Mouse (Mus musculus) forebrain, embryonic 14.5 days (tissue): Measurements from ENCODE around the gene Akap13. TPM values are rescaled to one million over a fixed set of nuclear protein-coding genes. Genes with fewer than 3 reads are reported as not detected.

Experiments
- ATAC-seq: fragments of 200-750 bp; cut with Nextera tagmentation; 2 replicates; pipeline ENCODE4 v1.8.0; 2017; ENCODE audit warnings: mild to moderate bottlenecking, moderate library complexity
- DNase-seq: peaks from one replicate; pipeline ENCODE4 v3.0.0-alpha.2; 2015; ENCODE audit warnings: low spot score
- H3K27ac ChIP-seq: fragments of 300-500 bp; sonication (generic); 2 replicates; pipeline ENCODE4 v1.5.1; 2014; ENCODE audit warnings: low read depth, mild to moderate bottlenecking, control low read depth, low read length, moderate library complexity
- H3K27me3 ChIP-seq: fragments of 300-500 bp; sonication (generic); replicated peaks from 2 replicates; pipeline ENCODE4 v1.6.1; 2014; ENCODE audit warnings: low read length, control low read depth, mixed read lengths; ENCODE audit not compliant: control insufficient read depth, insufficient read depth
- H3K36me3 ChIP-seq: fragments of 300-500 bp; sonication (generic); 2 replicates; pipeline ENCODE4 v1.6.1; 2014; ENCODE audit warnings: low read length, control low read depth; ENCODE audit not compliant: control insufficient read depth, insufficient read depth
- H3K4me1 ChIP-seq: fragments of 300-500 bp; sonication (generic); 2 replicates; pipeline ENCODE4 v1.6.1; 2014; ENCODE audit warnings: antibody characterized with exemption, low read length, control low read depth; ENCODE audit not compliant: control insufficient read depth, insufficient read depth
- H3K4me2 ChIP-seq: fragments of 300-500 bp; sonication (generic); 2 replicates; pipeline ENCODE4 v1.6.1; 2014; ENCODE audit warnings: mild to moderate bottlenecking, control low read depth, low read length
- H3K4me3 ChIP-seq: fragments of 300-500 bp; sonication (generic); 2 replicates; pipeline ENCODE4 v1.5.1; 2014; ENCODE audit warnings: low read depth, low read length, control low read depth
- H3K9ac ChIP-seq: fragments of 300-500 bp; sonication (generic); 2 replicates; pipeline ENCODE4 v1.6.1; 2014; ENCODE audit warnings: mild to moderate bottlenecking, low read length, control low read depth, moderate library complexity
- H3K9me3 ChIP-seq: fragments of 300-500 bp; sonication (generic); replicated peaks from 2 replicates; pipeline ENCODE4 v1.6.1; 2016; ENCODE audit warnings: low read length, control low read depth, mixed read lengths; ENCODE audit not compliant: control insufficient read depth
- WGBS: fragments of 180-500 bp; shearing (Covaris S2); extraction: QIAGEN DNeasy Blood & Tissue Kit; methylation state at CpG from one replicate; pipeline ENCODE4 v1.1.7; 2014; 5-methylcytosine and 5-hydroxymethylcytosine counted together
- polyA plus RNA-seq: library from polyadenylated mRNA; unstranded; fragments of >200 nt; fragmentation: Nextera tagmentation; extraction: Ambion mirVana; gene quantifications from 2 replicates; pipeline ENCODE4 v1.2.1, GENCODE M21; 2014

Akap13 gene
- polyA plus RNA-seq, 1 experiment from 2014 or later = 9.8 TPM

GRCm38 (mm10) chr7:75558225-75558624 lies 102.9 kb downstream of the Akap13 start:
- ATAC-seq (no peak), DNase-seq (no peak)
- Histone ChIP-seq H3K4me3 (no peak overlapping the region), H3K27me3 (no peaks in the 10 kb centered on the region), H3K27ac (no peak overlapping the region), H3K4me1 (no peaks in the 10 kb centered on the region), H3K36me3 (no peaks in the 10 kb centered on the region), H3K9me3 (no peaks in the 10 kb centered on the region), H3K9ac (no peak overlapping the region), H3K4me2 (no peak overlapping the region)
- 96% methylated on average over 1 of the region's 1 CpGs for WGBS

- no peak overlapping the region for H3K9ac ChIP-seq
- no peaks in the 10 kb centered on the region for H3K27me3 ChIP-seq
- H3K9me3 ChIP-seq = no peaks in the 10 kb centered on the region
- DNase-seq (no peak), ATAC-seq (no peak)
- no peaks in the 10 kb centered on the region for H3K36me3 ChIP-seq
- no peak overlapping the region for H3K4me2 ChIP-seq
- 65% methylated on average over 4 of the region's 4 CpGs for WGBS
- no peaks in the 10 kb centered on the region for H3K4me1 ChIP-seq
- no peak overlapping the region for H3K27ac ChIP-seq
- H3K4me3 ChIP-seq = no peak overlapping the region
Measured at GRCm38 (mm10) chr7:75559119-75559518, 103.8 kb downstream of the Akap13 start.

GRCm38 (mm10) chr7:75559915-75560314 lies 104.6 kb downstream of the Akap13 start:
- 90% methylated on average over 4 of the region's 4 CpGs for WGBS
- H3K36me3 ChIP-seq = no peaks in the 10 kb centered on the region

GRCm38 (mm10) chr7:75560566-75560965 lies 105.2 kb downstream of the Akap13 start:
- H3K9me3 ChIP-seq = no peaks in the 10 kb centered on the region

More at GRCm38 (mm10) chr7:75559915-75560314, 104.6 kb downstream of the Akap13 start:
- no peak overlapping the region for H3K4me3 ChIP-seq
- H3K9ac ChIP-seq = no peak overlapping the region
- ATAC-seq (no peak), DNase-seq (no peak)
- no peak overlapping the region for H3K4me2 ChIP-seq
- H3K27me3 ChIP-seq = no peaks in the 10 kb centered on the region
- H3K4me1 ChIP-seq = no peaks in the 10 kb centered on the region
- H3K27ac ChIP-seq = no peak overlapping the region
- no peaks in the 10 kb centered on the region for H3K9me3 ChIP-seq

GRCm38 (mm10) chr7:75561134-75561533 lies 105.8 kb downstream of the Akap13 start:
- Histone ChIP-seq H3K27me3 (no peaks in the 10 kb centered on the region), H3K36me3 (no peaks in the 10 kb centered on the region), H3K4me2 (no peak overlapping the region), H3K27ac (no peak overlapping the region), H3K4me1 (no peaks in the 10 kb centered on the region), H3K9ac (no peak overlapping the region), H3K4me3 (no peak overlapping the region), H3K9me3 (no peaks in the 10 kb centered on the region)
- DNase-seq = no peak
- ATAC-seq = no peak
- WGBS = 98% methylated on average over 1 of the region's 1 CpGs

More at GRCm38 (mm10) chr7:75560566-75560965, 105.2 kb downstream of the Akap13 start:
- ATAC-seq (no peak), DNase-seq (no peak)
- 90% methylated on average over 2 of the region's 2 CpGs for WGBS
- Histone ChIP-seq H3K36me3 (no peaks in the 10 kb centered on the region), H3K9ac (no peak overlapping the region), H3K27me3 (no peaks in the 10 kb centered on the region), H3K4me1 (no peaks in the 10 kb centered on the region), H3K4me3 (no peak overlapping the region), H3K27ac (no peak overlapping the region), H3K4me2 (no peak overlapping the region)

GRCm38 (mm10) chr7:75568276-75568675 lies 112.9 kb downstream of the Akap13 start:
- ATAC-seq = no peak
- H3K4me2 ChIP-seq = no peak overlapping the region
- H3K27ac ChIP-seq = no peak overlapping the region
- H3K9me3 ChIP-seq = no peaks in the 10 kb centered on the region
- no peak overlapping the region for H3K9ac ChIP-seq
- H3K4me3 ChIP-seq = no peak overlapping the region
- no peaks in the 10 kb centered on the region for H3K36me3 ChIP-seq
- 87% methylated on average over 4 of the region's 4 CpGs for WGBS
- H3K4me1 ChIP-seq = no peaks in the 10 kb centered on the region
- H3K27me3 ChIP-seq = no peaks in the 10 kb centered on the region
- no peak for DNase-seq

GRCm38 (mm10) chr7:75568883-75569282 lies 113.5 kb downstream of the Akap13 start:
- no peak overlapping the region for H3K9ac ChIP-seq
- H3K4me1 ChIP-seq = no peaks in the 10 kb centered on the region
- no peak overlapping the region for H3K4me2 ChIP-seq
- no peak for ATAC-seq
- H3K27me3 ChIP-seq = no peaks in the 10 kb centered on the region
- DNase-seq = no peak
- no peak overlapping the region for H3K4me3 ChIP-seq
- no peaks in the 10 kb centered on the region for H3K36me3 ChIP-seq
- H3K9me3 ChIP-seq = no peaks in the 10 kb centered on the region
- no peak overlapping the region for H3K27ac ChIP-seq

- ATAC-seq = no peak
- Histone ChIP-seq H3K36me3 (no peaks in the 10 kb centered on the region), H3K4me3 (no peak overlapping the region), H3K27me3 (no peaks in the 10 kb centered on the region), H3K4me2 (no peak overlapping the region), H3K4me1 (no peaks in the 10 kb centered on the region), H3K9me3 (no peaks in the 10 kb centered on the region), H3K9ac (no peak overlapping the region), H3K27ac (no peak overlapping the region)
- no peak for DNase-seq
- 92% methylated on average over 3 of the region's 3 CpGs for WGBS
Measured at GRCm38 (mm10) chr7:75570218-75570617, 114.9 kb downstream of the Akap13 start.

GRCm38 (mm10) chr7:75571078-75571477 lies 115.7 kb downstream of the Akap13 start:
- WGBS = 43% methylated on average over 2 of the region's 2 CpGs
- no peak for ATAC-seq

More at GRCm38 (mm10) chr7:75571078-75571477, 115.7 kb downstream of the Akap13 start:
- H3K27ac ChIP-seq = no peak overlapping the region
- no peaks in the 10 kb centered on the region for H3K4me1 ChIP-seq
- no peak for DNase-seq
- H3K4me2 ChIP-seq = no peak overlapping the region
- no peak overlapping the region for H3K9ac ChIP-seq
- H3K4me3 ChIP-seq = no peak overlapping the region
- no peaks in the 10 kb centered on the region for H3K9me3 ChIP-seq
- H3K36me3 ChIP-seq = no peaks in the 10 kb centered on the region
- no peaks in the 10 kb centered on the region for H3K27me3 ChIP-seq
